Mouse (Mus musculus): ENCODE results near the gene Prdm16. TPM values are rescaled to one million over a fixed set of nuclear protein-coding genes. Genes with fewer than 3 reads are reported as not detected.

The Prdm16 gene
- total and polyA plus RNA-seq, 3 experiments = not detected

DNA sequence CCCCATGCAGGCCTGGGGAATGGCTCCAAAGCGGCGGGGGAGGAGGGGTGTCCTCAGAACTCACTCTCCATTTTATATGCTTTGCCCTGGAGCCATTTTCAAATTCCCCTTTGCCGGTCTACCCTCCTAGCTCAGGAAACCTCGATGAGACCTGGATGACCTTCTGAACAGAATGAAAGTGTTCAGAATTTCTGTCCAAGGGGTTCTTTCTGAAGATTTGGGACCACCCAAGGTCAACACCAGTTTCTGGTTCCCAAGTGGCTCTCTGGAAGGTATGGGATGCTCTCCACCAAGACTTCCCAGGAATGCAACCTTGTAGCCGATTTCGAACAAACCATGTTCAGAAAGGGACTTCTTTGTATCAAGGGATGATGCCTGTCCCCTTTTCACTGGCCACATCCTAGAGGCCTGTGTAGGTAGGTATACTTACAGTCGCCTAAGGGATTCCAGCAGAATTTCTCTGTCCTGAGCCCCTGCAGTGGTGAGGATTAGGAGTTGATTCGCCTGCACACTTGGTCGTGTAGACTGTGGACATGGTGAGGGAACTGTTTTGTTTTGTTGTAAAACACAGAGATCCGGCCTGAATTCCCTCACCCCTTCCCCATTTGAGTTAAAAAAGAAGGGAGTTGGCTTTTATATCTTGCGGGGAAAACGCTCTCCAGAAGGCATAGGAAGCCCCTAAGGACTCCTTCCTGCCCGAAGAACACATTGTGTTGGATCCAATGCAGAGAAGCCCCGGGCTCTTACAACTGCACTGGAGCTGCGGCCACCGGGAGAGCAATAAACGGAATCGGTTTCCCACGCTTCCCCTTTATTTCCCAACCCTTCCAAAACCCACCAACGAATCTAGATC lies 4.0 kb upstream of the Prdm16 start:
- Histone ChIP-seq H3K27me3 (replicated peaks) (no peaks in the 10 kb centered on the region), H3K79me2 (replicated peaks; ENCODE audit: control insufficient read depth, extremely low read depth, insufficient read depth, poor library complexity, severe bottlenecking) (no peaks in the 10 kb centered on the region), H3K27ac (ENCODE audit: insufficient read depth, low read depth) (no peak overlapping the region), H3K36me3 (replicated peaks in 1 of 2; ENCODE audit: control insufficient read depth in 1 of 2, insufficient read depth in 1 of 2, low read length in 1 of 2) (no peaks in the 10 kb centered on the region), H3K9me3 (replicated peaks; ENCODE audit: low read length) (peaks cover 85% of the 10 kb centered on the region), H3K9ac (ENCODE audit: insufficient read depth, low read depth) (no peak overlapping the region), H3K4me1 (ENCODE audit: control insufficient read depth in 1 of 2, insufficient read depth in 2 of 2) (no peaks in the 10 kb centered on the region), H3K4me2 (ENCODE audit: insufficient read depth, low read depth, poor library complexity, severe bottlenecking) (no peak overlapping the region), H3K4me3 (replicated peaks in 1 of 3; ENCODE audit: low read depth in 2 of 3, low read length in 2 of 3, poor library complexity in 1 of 3) (no peak overlapping the region)
- no peak for DNase-seq (ENCODE audit: extremely low read depth)
- TF ChIP-seq IRF4 (IDR thresholded peaks at IDR 0.05; ENCODE audit: low read depth, low read length) (no peak), PAX5 (IDR thresholded peaks at IDR 0.05; ENCODE audit: low read length) (no peak), EP300 (IDR thresholded peaks at IDR 0.05; ENCODE audit: low read length) (no peak), USF2 (conservative IDR thresholded peaks at IDR 0.05; ENCODE audit: low read depth, low read length) (no peak), CTCF (conservative IDR thresholded peaks at IDR 0.05 in 1 of 2, IDR thresholded peaks at IDR 0.05 in 1 of 2; ENCODE audit: low read depth in 2 of 2, low read length in 2 of 2) (no peak), CHD2 (IDR thresholded peaks at IDR 0.05; ENCODE audit: low read length) (no peak), KAT2A (IDR thresholded peaks at IDR 0.05; ENCODE audit: insufficient replicate concordance, low read length) (no peak), HCFC1 (IDR thresholded peaks at IDR 0.05; ENCODE audit: low read depth, low read length) (no peak), E2F4 (IDR thresholded peaks at IDR 0.05; ENCODE audit: insufficient replicate concordance, low read depth, low read length) (no peak), JUND (conservative IDR thresholded peaks at IDR 0.05; ENCODE audit: low read depth, low read length) (no peak), MEF2A (IDR thresholded peaks at IDR 0.05; ENCODE audit: borderline replicate concordance, low read depth, low read length) (no peak), GABPA (IDR thresholded peaks at IDR 0.05; ENCODE audit: insufficient replicate concordance, low read depth, low read length) (no peak), JUN (IDR thresholded peaks at IDR 0.05; ENCODE audit: insufficient read depth, low read depth, low read length) (no peak), ZNF384 (IDR thresholded peaks at IDR 0.05; ENCODE audit: low read depth, low read length) (no peak), ETS1 (conservative IDR thresholded peaks at IDR 0.05; ENCODE audit: low read depth, low read length) (no peak), MXI1 (IDR thresholded peaks at IDR 0.05; ENCODE audit: low read depth, low read length) (no peak), UBTF (IDR thresholded peaks at IDR 0.05; ENCODE audit: low read depth, low read length) (no peak), RAD21 (IDR thresholded peaks at IDR 0.05; ENCODE audit: low read depth, low read length) (no peak), ELF1 (IDR thresholded peaks at IDR 0.05; ENCODE audit: low read depth, low read length) (no peak), MYC (IDR thresholded peaks at IDR 0.05; ENCODE audit: low read depth, low read length) (no peak)
- dilution Hi-C loops (cut with MboI; ENCODE audit: extremely low pct_ligation_motif_present, extremely low pct_unique_long_range_greater_than_20kb, low sequenced_read_pairs) (no loop called here), in situ Hi-C loops (cut with MboI; ENCODE audit: low pct_ligation_motif_present, low pct_unique_long_range_greater_than_20kb, low sequenced_read_pairs) (no loop called here)
